Mouse (Mus musculus): ENCODE results near the gene Aspm. TPM values are rescaled to one million over a fixed set of nuclear protein-coding genes. Genes with fewer than 3 reads are reported as not detected.

The Aspm gene
- polyA plus RNA-seq (2015; fragmentation: Nextera tagmentation; extraction: Ambion mirVana), result 2.1 and 2.9 TPM in 2 replicates

DNA sequence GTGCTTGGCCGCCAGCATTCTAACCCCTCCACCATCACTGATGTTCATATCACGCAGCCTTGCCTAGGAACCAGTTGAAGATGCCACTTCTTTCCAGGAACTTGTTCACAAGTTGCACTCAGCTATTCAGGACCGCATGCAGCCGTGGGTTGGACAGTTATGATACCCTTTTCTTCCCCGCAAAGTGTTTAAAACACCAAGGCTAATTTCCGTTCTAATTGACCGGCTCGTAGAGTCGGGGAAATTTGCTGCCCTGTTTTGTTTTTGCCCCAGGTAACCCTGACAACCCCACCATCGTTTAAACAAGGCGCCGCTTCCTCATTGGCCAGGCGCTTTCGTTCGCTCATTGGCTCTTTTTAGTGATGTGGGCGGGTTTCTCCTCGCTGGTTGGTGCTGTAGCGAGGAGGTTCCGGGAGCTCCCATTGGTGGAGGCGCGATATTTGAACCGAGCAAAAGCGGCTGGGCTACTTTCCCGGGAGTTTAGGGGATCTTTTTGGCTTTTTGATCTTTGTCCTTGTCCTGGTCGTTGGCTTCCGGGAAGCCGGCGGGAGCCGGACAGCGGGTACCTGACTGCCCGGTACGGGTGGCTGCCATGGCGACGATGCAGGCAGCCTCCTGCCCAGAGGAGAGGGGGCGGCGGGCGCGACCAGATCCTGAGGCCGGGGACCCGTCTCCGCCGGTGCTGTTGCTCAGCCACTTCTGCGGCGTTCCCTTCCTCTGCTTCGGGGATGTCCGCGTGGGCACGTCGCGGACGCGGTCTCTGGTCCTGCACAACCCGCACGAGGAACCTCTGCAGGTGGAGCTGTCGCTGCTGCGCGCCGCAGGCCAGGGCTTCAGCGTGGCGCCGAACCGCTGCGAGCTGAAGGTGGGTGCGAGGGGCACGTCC lies at the start of gene Aspm:
TSS of gene Aspm (plus strand) at position 433 of the 886 bp plus-strand sequence.

DNA sequence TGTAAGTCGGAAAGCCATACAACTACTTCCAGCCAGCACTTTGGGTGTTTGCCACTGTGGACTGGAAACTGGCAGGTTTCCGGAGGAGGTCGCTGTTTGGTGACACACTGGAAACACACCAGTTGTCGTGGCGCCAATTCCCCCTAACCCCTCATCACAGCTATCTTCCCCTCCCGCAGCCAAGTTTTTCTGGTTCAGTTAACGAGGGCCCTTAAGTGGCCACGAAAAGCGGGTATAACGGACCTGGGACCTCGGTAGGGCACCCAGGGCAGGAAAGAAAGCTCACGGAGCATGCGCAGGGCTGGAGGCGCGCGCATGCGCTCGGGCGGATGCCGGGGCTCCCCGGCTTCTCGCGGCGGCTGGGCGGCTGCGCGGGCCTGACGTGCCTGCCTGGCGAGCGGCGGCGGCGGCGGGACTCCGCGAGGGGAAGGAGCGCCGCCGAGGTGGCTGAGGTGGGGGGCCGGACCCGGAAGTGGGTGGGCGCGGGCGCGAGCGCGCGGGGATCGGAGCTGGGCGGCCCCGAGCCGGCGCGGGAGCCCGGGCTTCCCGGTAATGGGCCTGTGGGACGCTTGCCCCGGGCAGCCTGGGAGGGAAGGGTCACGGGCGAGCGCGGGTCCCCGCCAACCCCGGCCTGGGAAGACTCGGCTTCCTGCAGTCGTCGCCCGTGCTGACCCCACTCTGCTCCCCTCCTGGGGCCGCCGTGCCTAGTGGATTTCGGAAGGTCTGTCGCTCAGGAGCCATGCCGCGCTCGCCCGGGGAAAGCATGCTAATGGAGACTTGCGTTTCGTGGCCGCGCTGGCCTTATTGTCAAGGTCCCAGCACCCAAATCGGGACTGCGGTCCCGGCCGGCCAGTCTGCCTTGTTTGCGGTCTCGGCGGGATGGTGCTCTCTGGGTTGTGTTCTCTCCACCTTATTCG lies 32.4 kb upstream of the Aspm start, which contains the start of gene Zbtb41:
TSS of gene Zbtb41 (plus strand) at position 414 of the 917 bp plus-strand sequence.

DNA sequence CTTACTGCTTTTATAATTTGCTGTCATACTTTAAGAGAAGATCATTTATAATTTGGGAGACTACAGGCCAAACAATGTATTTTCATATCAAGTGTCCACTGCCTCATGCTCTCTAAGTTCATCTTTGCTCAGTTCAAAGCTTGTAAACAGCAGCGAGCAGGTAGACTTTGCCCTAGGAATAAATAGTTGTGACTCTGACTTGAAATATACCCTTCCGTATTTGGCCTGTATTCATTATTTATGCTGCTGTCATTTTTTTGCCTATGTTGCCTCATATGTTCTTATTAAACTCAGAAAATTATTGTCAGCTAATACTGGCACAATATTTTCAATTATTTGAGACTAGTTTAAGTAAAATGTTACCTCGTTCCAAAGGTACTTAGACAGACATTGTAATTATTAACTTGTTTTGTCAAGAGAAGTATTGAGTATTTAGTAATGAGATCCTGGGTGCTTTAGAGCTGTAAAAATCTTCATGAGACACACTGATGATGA lies 46.7 kb downstream of the Aspm start, which contains the start of gene F13b:
TSS of gene F13b (plus strand) at position 445 of the 495 bp plus-strand sequence.

Other genes starting within 250 kb of the Aspm start
- gene Crb1, start 77.7 kb upstream of the Aspm start, polyA plus RNA-seq (2015; fragmentation: Nextera tagmentation; extraction: Ambion mirVana), result not detected in 2 replicates
- 3.8 and 5.2 TPM in 2 replicates for gene Zbtb41, start 32.5 kb upstream of the Aspm start, polyA plus RNA-seq (2015; fragmentation: Nextera tagmentation; extraction: Ambion mirVana)
- 0.10 TPM in 1 of 2 replicates, not detected in the other for gene F13b, start 46.9 kb downstream of the Aspm start, polyA plus RNA-seq (2015; fragmentation: Nextera tagmentation; extraction: Ambion mirVana)
- gene Cfhr1, start 105.5 kb downstream of the Aspm start, polyA plus RNA-seq (2015; fragmentation: Nextera tagmentation; extraction: Ambion mirVana), result 0.12 TPM in 1 of 2 replicates, not detected in the other